Mouse (Mus musculus) forebrain, embryonic 16.5 days (tissue): ENCODE measurements around the gene Nyap1. TPM values are rescaled to one million over a fixed set of nuclear protein-coding genes. Genes with fewer than 3 reads are reported as not detected.
"Not testable (repeated sequence)": the region's sequence is repeated elsewhere in the genome, so short reads cannot be mapped to it uniquely, and the experiment has no call there.

Source experiments
- ATAC-seq: fragments of 200-750 bp; cut with Nextera tagmentation; 2 replicates; pipeline ENCODE4 v1.8.0; 2017; ENCODE audit warnings: mild to moderate bottlenecking, moderate library complexity
- H3K27ac ChIP-seq: fragments of 300-500 bp; sonication (generic); 2 replicates; pipeline ENCODE4 v1.5.1; 2014; ENCODE audit warnings: low read length, control low read depth
- H3K27me3 ChIP-seq: fragments of 300-500 bp; sonication (generic); replicated peaks from 2 replicates; pipeline ENCODE4 v1.6.1; 2014; ENCODE audit warnings: low read length; ENCODE audit not compliant: control insufficient read depth, insufficient read depth
- H3K36me3 ChIP-seq: fragments of 300-500 bp; sonication (generic); 2 replicates; pipeline ENCODE4 v1.6.1; 2014; ENCODE audit not compliant: control insufficient read depth, insufficient read depth
- H3K4me1 ChIP-seq: fragments of 300-500 bp; sonication (generic); replicated peaks from 2 replicates; pipeline ENCODE4 v1.6.1; 2014; ENCODE audit warnings: low read length; ENCODE audit not compliant: control insufficient read depth, insufficient read depth
- H3K4me2 ChIP-seq: fragments of 300-500 bp; sonication (generic); 2 replicates; pipeline ENCODE4 v1.6.1; 2014; ENCODE audit warnings: mild to moderate bottlenecking, low read length, control low read depth
- H3K4me3 ChIP-seq: fragments of 300-500 bp; sonication (generic); replicated peaks from 2 replicates; pipeline ENCODE4 v1.5.1; 2014; ENCODE audit warnings: mild to moderate bottlenecking, low read length, control low read depth
- H3K9ac ChIP-seq: fragments of 300-500 bp; sonication (generic); replicated peaks from 2 replicates; pipeline ENCODE4 v1.6.1; 2014; ENCODE audit warnings: low read depth, low read length, control low read depth
- H3K9me3 ChIP-seq: fragments of 300-500 bp; sonication (generic); 2 replicates; pipeline ENCODE4 v1.6.1; 2016; ENCODE audit warnings: low read length; ENCODE audit not compliant: control insufficient read depth
- WGBS: fragments of 180-500 bp; shearing (Covaris S2); extraction: QIAGEN DNeasy Blood & Tissue Kit; methylation state at CpG from one replicate; pipeline ENCODE4 v1.1.7; 2014; 5-methylcytosine and 5-hydroxymethylcytosine counted together
- polyA plus RNA-seq: library from polyadenylated mRNA; unstranded; fragments of >200 nt; fragmentation: Nextera tagmentation; extraction: Ambion mirVana; gene quantifications from 2 replicates; pipeline ENCODE4 v1.2.1, GENCODE M21; 2015

The Nyap1 gene
- polyA plus RNA-seq, 1 experiment from 2014 or later: 59.8 TPM

DNA sequence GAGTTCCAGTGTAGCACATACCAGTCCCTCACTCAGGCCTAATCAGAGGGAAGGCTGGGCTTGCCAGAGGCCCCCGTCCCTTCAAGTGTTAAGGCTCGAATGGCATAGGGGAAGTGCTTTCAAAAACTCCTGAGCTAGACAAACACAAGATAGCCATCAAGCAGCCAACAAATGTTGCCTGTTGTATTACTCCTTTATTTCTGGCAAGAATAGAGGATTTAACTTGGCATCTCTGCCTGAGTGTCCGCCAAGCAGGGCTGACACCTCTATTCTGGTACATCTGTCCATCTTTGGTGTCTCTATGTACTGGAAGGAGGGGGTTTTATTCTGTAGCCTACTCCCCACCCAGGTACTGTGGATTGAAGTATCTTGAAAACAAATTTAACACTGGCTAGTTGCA lies 14.7 kb upstream of the Nyap1 start:
- WGBS: 45% methylated on average over 3 of the region's 3 CpGs
- Histone ChIP-seq H3K9me3 (no peaks in the 10 kb centered on the region), H3K4me2 (no peak overlapping the region), H3K27ac (peak overlapping the region; percentile 68), H3K36me3 (peaks cover 5% of the 10 kb centered on the region), H3K4me3 (no peak overlapping the region), H3K9ac (no peak overlapping the region), H3K4me1 (peaks cover 40% of the 10 kb centered on the region), H3K27me3 (no peaks in the 10 kb centered on the region)
- ATAC-seq: no peak

DNA sequence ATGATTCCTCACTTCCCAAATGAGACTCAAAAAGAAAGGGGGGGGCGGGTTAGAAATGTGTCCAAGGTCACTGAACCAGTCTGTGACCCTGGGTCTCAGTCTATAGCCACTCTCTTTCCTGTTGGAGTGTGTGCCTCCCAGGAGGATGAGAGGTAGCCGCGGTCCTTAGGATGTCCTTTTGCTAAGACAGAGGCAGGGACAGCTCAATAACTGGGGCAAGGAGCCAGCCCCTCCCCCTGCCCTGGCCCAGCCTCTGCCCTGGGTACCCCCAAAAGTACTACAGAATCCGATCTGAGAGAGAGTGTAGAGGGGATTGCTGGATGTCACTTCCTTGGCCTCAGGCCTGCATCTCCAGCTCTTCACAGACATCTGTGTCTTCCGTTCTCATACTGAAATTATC lies 14.0 kb upstream of the Nyap1 start:
- H3K27me3 ChIP-seq: no peaks in the 10 kb centered on the region
- peaks cover 5% of the 10 kb centered on the region for H3K36me3 ChIP-seq
- peaks cover 40% of the 10 kb centered on the region for H3K4me1 ChIP-seq
- no peak for ATAC-seq
- H3K4me2 ChIP-seq: no peak overlapping the region
- H3K27ac ChIP-seq: peak overlapping the region; percentile 68
- no peak overlapping the region for H3K4me3 ChIP-seq
- 63% methylated on average over 5 of the region's 5 CpGs for WGBS
- H3K9ac ChIP-seq: no peak overlapping the region
- H3K9me3 ChIP-seq: no peaks in the 10 kb centered on the region

- peaks cover 5% of the 10 kb centered on the region for H3K36me3 ChIP-seq
- no peak overlapping the region for H3K9ac ChIP-seq
- H3K27ac ChIP-seq: no peak overlapping the region
- peaks cover 40% of the 10 kb centered on the region for H3K4me1 ChIP-seq
- no peaks in the 10 kb centered on the region for H3K9me3 ChIP-seq
- H3K27me3 ChIP-seq: no peaks in the 10 kb centered on the region
- ATAC-seq: no peak
- 87% methylated on average over 13 of the region's 13 CpGs for WGBS
- H3K4me2 ChIP-seq: no peak overlapping the region
- H3K4me3 ChIP-seq: no peak overlapping the region
Observed at GRCm38 (mm10) chr5:137753111-137753832, 11.9 kb upstream of the Nyap1 start.

DNA sequence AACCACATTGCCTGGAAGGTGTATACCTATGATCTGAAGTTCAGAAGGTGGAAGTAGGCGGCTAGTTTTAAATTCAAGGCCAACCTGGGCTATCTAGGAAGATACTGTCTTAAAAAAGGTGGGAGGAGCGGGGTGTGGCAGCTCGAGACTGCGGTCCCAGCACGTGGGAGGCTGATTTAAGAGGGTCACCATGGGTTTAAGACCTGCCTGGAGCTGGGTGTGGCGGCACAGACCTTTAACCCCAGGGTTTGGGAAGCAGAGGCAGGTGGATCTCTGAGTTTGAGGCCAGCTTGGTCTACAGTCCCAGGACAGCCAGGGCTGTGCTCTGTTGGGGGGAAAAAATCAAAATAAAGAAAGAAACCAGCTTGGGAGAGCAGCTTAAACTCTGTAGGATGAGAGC lies 10.6 kb upstream of the Nyap1 start:
- Histone ChIP-seq H3K36me3 (peaks cover 5% of the 10 kb centered on the region), H3K9ac (no peak overlapping the region), H3K4me1 (peaks cover 42% of the 10 kb centered on the region), H3K27ac (no peak overlapping the region), H3K9me3 (no peaks in the 10 kb centered on the region), H3K27me3 (no peaks in the 10 kb centered on the region), H3K4me2 (no peak overlapping the region), H3K4me3 (no peak overlapping the region)
- no peak for ATAC-seq
- WGBS: 92% methylated on average over 6 of the region's 6 CpGs

DNA sequence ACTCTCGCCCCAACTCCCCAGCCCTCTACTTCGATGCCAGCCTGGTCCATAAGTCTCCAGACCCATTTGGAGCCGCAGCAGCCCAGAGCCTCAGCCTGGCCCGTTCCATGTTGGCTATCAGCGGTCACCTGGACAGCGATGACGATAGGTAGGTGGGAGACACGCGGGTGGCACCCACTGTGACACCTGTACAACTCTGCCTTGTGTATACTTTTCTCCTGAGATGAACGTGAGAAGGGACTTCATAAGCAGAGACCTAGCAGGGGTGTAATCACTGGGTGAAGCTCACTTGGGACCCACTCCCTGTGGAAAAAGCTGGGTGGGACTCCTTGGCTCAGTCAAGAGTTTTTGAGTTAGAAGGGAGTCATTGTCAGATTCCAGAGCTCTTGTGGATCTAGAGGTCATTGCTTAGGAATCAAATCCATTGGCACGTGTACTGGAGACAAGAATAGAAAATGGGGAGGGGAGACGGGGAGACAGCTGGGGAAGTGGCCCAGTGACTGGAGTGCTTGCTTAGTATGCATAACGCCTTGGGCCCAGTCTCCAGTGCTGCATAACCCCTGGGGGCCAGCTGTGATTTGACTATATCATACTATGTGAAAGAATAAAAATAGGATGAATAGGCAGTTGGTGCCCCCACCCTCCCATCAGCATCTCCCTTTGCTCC lies 9.9 kb upstream of the Nyap1 start:
- no peaks in the 10 kb centered on the region for H3K9me3 ChIP-seq
- peaks cover 5% of the 10 kb centered on the region for H3K36me3 ChIP-seq
- WGBS: 90% methylated on average over 13 of the region's 13 CpGs
- no peak overlapping the region for H3K4me2 ChIP-seq
- no peak overlapping the region for H3K27ac ChIP-seq
- ATAC-seq: no peak
- peaks cover 41% of the 10 kb centered on the region for H3K4me1 ChIP-seq
- no peak overlapping the region for H3K9ac ChIP-seq
- no peak overlapping the region for H3K4me3 ChIP-seq
- H3K27me3 ChIP-seq: no peaks in the 10 kb centered on the region

DNA sequence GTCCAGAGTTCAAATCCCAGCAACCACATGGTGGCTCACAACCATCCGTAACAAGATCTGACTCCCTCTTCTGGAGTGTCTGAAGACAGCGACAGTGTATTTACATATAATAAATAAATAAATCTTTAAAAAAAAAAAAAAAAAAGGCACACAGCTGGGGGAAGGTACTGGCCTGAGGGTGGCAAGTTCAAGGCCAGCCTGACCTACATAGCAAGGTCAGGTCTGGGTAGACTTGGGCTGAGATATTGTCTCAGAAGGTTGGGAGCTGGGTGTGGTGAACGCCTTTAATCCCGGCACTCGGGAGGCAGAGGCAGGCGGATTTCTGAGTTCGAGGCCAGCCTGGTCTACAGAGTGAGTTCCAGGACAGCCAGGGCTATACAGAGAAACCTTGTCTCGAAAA lies 8.8 kb upstream of the Nyap1 start:
- not testable (repeated sequence) for H3K4me3 ChIP-seq, H3K27me3 ChIP-seq, H3K9me3 ChIP-seq, H3K4me2 ChIP-seq, ATAC-seq, H3K9ac ChIP-seq, H3K27ac ChIP-seq, H3K36me3 ChIP-seq
- WGBS: 97% methylated on average over 6 of the region's 8 CpGs
- peaks cover 35% of the 10 kb centered on the region for H3K4me1 ChIP-seq

- Histone ChIP-seq H3K9me3 (no peaks in the 10 kb centered on the region), H3K9ac (no peak overlapping the region), H3K4me3 (no peak overlapping the region; the same call in 1 of the 2 replicates), H3K4me1 (peaks cover 41% of the 10 kb centered on the region), H3K27me3 (no peaks in the 10 kb centered on the region), H3K4me2 (peak overlapping the region; percentile 99), H3K36me3 (peaks cover 5% of the 10 kb centered on the region), H3K27ac (no peak overlapping the region; the same call in 1 of the 2 replicates)
- WGBS: 74% methylated on average over 6 of the region's 6 CpGs
- no peak for ATAC-seq
Observed at GRCm38 (mm10) chr5:137749196-137749836, 7.9 kb upstream of the Nyap1 start.

DNA sequence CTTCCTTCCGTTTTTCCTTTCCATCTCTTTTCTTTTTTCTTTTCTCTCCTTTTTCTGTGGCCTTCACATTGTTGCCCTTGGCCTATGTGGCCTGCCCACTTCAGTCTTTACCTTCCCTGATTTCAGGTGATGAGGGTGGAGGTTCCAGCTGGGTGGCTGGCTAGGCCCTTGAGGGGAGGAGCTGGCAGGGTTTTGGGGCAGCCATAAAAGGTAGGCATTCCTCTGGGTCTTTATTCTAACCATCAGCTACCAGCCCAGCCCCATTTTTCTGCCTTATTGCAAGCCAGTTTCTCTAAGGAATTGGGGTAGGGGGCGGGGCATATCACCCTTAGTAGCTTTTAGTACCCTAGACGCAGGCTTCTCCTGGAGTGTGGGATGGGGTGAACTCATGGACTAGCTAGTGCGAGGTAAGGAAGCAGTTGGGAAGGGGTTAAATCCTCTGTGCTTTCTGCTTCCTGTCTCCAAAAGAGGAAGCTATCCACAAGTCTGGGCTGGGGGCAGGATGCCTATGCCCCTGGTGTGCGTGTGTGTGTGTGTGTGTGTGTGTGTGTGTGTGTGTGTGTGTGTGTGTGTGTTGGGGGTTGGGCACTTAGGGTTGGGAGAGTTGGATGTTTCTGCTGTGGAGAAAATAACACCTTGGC lies 6.8 kb upstream of the Nyap1 start:
- Histone ChIP-seq H3K9ac (peak overlapping the region; percentile 27), H3K4me1 (peaks cover 41% of the 10 kb centered on the region), H3K27me3 (no peaks in the 10 kb centered on the region), H3K36me3 (peaks cover 5% of the 10 kb centered on the region), H3K4me3 (peak overlapping the region; percentile 66), H3K4me2 (peak overlapping the region; percentile 99), H3K9me3 (no peaks in the 10 kb centered on the region), H3K27ac (peak overlapping the region; percentile 49)
- WGBS: 31% methylated on average over 5 of the region's 5 CpGs
- ATAC-seq: no peak

DNA sequence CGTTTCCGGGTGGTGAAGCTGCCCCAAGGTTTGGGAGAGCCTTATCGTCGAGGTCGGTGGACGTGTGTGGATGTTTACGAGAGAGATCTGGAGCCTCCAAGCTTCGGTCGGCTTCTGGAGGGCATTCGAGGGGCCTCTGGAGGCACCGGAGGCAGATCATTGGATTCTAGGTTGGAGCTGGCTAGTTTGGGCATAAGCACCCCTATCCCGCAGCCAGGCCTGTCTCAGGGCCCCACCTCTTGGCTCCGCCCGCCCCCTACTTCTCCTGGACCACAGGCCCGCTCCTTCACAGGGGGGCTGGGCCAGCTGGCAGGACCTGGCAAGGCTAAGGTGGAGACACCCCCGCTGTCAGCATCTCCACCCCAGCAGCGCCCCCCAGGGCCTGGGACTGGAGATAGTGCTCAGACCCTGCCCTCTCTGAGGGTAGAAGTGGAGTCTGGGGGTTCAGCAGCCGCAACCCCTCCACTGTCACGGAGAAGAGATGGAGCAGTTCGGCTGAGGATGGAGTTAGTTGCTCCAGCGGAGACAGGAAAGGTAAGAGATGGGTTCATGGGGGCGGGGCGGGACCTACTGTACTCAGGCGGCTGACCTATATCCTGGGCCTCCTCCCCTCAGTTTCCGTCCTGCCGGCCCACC lies 6.0 kb upstream of the Nyap1 start:
- Histone ChIP-seq H3K9ac (peak overlapping the region; percentile 78), H3K27ac (peak overlapping the region; percentile 93), H3K27me3 (no peaks in the 10 kb centered on the region), H3K4me1 (peaks cover 41% of the 10 kb centered on the region), H3K4me2 (peak overlapping the region; percentile 99), H3K36me3 (peaks cover 5% of the 10 kb centered on the region), H3K4me3 (peak overlapping the region; percentile 66), H3K9me3 (no peaks in the 10 kb centered on the region)
- 4% methylated on average over 25 of the region's 26 CpGs for WGBS
- peak; percentile 19; the same call in 1 of the 2 replicates for ATAC-seq
